Mouse (Mus musculus): ENCODE measurements around the gene Mpc2.

DNA sequence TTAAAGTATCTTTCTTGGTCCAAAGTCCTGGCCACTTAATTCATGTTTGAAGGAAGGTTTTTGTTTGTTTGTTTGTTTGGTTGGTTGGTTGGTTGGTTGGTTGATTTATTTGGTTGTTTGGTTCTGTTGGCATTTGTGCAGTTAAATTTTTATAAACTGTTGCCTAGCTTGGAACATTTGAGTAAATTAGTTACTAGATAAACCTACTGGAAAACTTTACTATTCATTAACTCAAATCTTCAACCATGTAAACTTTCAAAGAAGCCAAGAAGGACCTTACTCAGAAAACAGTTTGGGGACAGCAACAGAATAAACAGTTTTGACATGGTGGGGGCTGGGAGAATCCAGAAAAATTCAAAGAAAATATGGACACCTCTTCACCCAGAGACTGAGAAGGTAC is 8.5 kb downstream of the Mpc2 start:
- no peak for TF ChIP-seq CTCF (IDR thresholded peaks at IDR 0.05; ENCODE audit: borderline replicate concordance, insufficient read depth, low read length)
- no peak for TF ChIP-seq POLR2A (IDR thresholded peaks at IDR 0.05; ENCODE audit: low read depth, low read length)
